Mouse (Mus musculus): ENCODE measurements around the gene Gas2l2.

Gene Gas2l2

GRCm38 (mm10) chr11:83442596-83443267 is 13.5 kb upstream of the Gas2l2 start:
- DNase-seq: peak; percentile 67

- DNase-seq: no peak
These were observed 12.0 kb upstream of the Gas2l2 start for GRCm38 (mm10) chr11:83441235-83441634.

GRCm38 (mm10) chr11:83440081-83441064 is 11.1 kb upstream of the Gas2l2 start:
- DNase-seq: peak; percentile 88

- DNase-seq: no peak
These were observed 10.3 kb upstream of the Gas2l2 start for GRCm38 (mm10) chr11:83439426-83440060.

- DNase-seq: no peak
These were observed 8.1 kb upstream of the Gas2l2 start, which contains the start of gene 1700020L24Rik for GRCm38 (mm10) chr11:83437377-83437776. TSS of gene 1700020L24Rik (plus strand) at chr11:83437677.

GRCm38 (mm10) chr11:83432533-83432932 is 3.3 kb upstream of the Gas2l2 start:
- no peak for DNase-seq

- DNase-seq: peak; percentile 28
These were observed 2.3 kb downstream of the Gas2l2 start for GRCm38 (mm10) chr11:83426964-83427363.

- peak; percentile 70 for DNase-seq
These were observed 4.6 kb downstream of the Gas2l2 start for GRCm38 (mm10) chr11:83424681-83425080.

GRCm38 (mm10) chr11:83421305-83421704 is 8.0 kb downstream of the Gas2l2 start:
- DNase-seq: peak; percentile 58

- no peak for DNase-seq
These were observed 8.9 kb downstream of the Gas2l2 start for GRCm38 (mm10) chr11:83420338-83420737.

- no peak for DNase-seq
These were observed 10.7 kb downstream of the Gas2l2 start for GRCm38 (mm10) chr11:83418566-83418965.

GRCm38 (mm10) chr11:83417708-83418107 is 11.5 kb downstream of the Gas2l2 start:
- DNase-seq: no peak

- DNase-seq: peak; percentile 66
These were observed 12.2 kb downstream of the Gas2l2 start for GRCm38 (mm10) chr11:83417080-83417479.

- no peak for DNase-seq
These were observed 18.7 kb downstream of the Gas2l2 start for GRCm38 (mm10) chr11:83410510-83410909.

GRCm38 (mm10) chr11:83409792-83410291 is 19.4 kb downstream of the Gas2l2 start:
- DNase-seq: no peak

- no peak for DNase-seq
These were observed 20.0 kb downstream of the Gas2l2 start, which contains the start of gene Rasl10b for GRCm38 (mm10) chr11:83409087-83409754. TSS of gene Rasl10b (plus strand) at chr11:83409137.

- no peak for DNase-seq
These were observed 21.0 kb downstream of the Gas2l2 start for GRCm38 (mm10) chr11:83408242-83408641.

- no peak for DNase-seq
These were observed 22.9 kb downstream of the Gas2l2 start for GRCm38 (mm10) chr11:83406391-83406790.

- DNase-seq: no peak
These were observed 25.5 kb downstream of the Gas2l2 start for GRCm38 (mm10) chr11:83403787-83404186.

GRCm38 (mm10) chr11:83398724-83399123 is 30.5 kb downstream of the Gas2l2 start:
- no peak for DNase-seq

- DNase-seq: no peak
These were observed 31.6 kb downstream of the Gas2l2 start for GRCm38 (mm10) chr11:83397626-83398025.

- DNase-seq: no peak
These were observed 34.3 kb downstream of the Gas2l2 start for GRCm38 (mm10) chr11:83394802-83395439.

Data from thymus, postnatal 25 days (tissue).